Mouse (Mus musculus): ENCODE data around the gene Khdc1b.
"Not testable (repeated sequence)": the region's sequence is repeated elsewhere in the genome, so short reads cannot be mapped to it uniquely, and the experiment has no call there.

The Khdc1b gene

GRCm38 (mm10) chr1:21383256-21383655, at the start of gene Khdc1b:
Khdc1b (plus strand) TSS chr1:21383556.
- no peak for DNase-seq

GRCm38 (mm10) chr1:21335836-21336235, 47.5 kb upstream of the Khdc1b start:
- DNase-seq, result no peak

- DNase-seq, result no peak
These were observed 42.6 kb upstream of the Khdc1b start for GRCm38 (mm10) chr1:21340745-21341144.

GRCm38 (mm10) chr1:21344253-21344652, 39.1 kb upstream of the Khdc1b start:
- peak; percentile 20 to 59 for DNase-seq

- DNase-seq, result not testable (repeated sequence)
These were observed 38.6 kb upstream of the Khdc1b start for GRCm38 (mm10) chr1:21344752-21345151.

- DNase-seq, result no peak
These were observed 34.0 kb upstream of the Khdc1b start, which contains the start of gene Khdc1a for GRCm38 (mm10) chr1:21349341-21349740. Khdc1a (plus strand) TSS chr1:21349641.

- not testable (repeated sequence) for DNase-seq
These were observed 15.3 kb upstream of the Khdc1b start, which contains the start of gene Khdc1c for GRCm38 (mm10) chr1:21368031-21368430. Khdc1c (plus strand) TSS chr1:21368331.

- no peak for DNase-seq
These were observed 7.8 kb downstream of the Khdc1b start for GRCm38 (mm10) chr1:21391138-21391671.

GRCm38 (mm10) chr1:21402804-21403203, 19.4 kb downstream of the Khdc1b start:
- no peak for DNase-seq

GRCm38 (mm10) chr1:21407266-21407665, 23.9 kb downstream of the Khdc1b start:
- no peak for DNase-seq

GRCm38 (mm10) chr1:21411331-21412196, 28.2 kb downstream of the Khdc1b start:
- peak; percentile 84 to 89 for DNase-seq

- DNase-seq, result peak in 1 of 2 experiments; percentile 4
These were observed 28.8 kb downstream of the Khdc1b start for GRCm38 (mm10) chr1:21412197-21412555.

GRCm38 (mm10) chr1:21419370-21419769, 36.0 kb downstream of the Khdc1b start:
- DNase-seq, result peak in 1 of 2 experiments; percentile 10

- no peak for DNase-seq
These were observed 42.3 kb downstream of the Khdc1b start for GRCm38 (mm10) chr1:21425654-21426053.

GRCm38 (mm10) chr1:21428079-21428478, 44.7 kb downstream of the Khdc1b start:
- DNase-seq, result no peak

GRCm38 (mm10) chr1:21431666-21432065, 48.3 kb downstream of the Khdc1b start:
- DNase-seq, result no peak

GRCm38 (mm10) chr1:21434853-21435252, 51.5 kb downstream of the Khdc1b start:
- DNase-seq, result no peak

Measured in cerebellum, postnatal 25 days (tissue).